Mouse (Mus musculus) myocyte (in vitro differentiated cells): ENCODE measurements around the gene Il17d.

Source experiments
- E2F4 ChIP-seq: IDR thresholded peaks from one replicate; pipeline ENCODE4 v1.6.1; 2011; ENCODE audit warnings: mild to moderate bottlenecking, control low read depth, moderate library complexity; ENCODE audit not compliant: insufficient read depth
- MAX ChIP-seq: IDR thresholded peaks from one replicate; pipeline ENCODE4 v1.6.1; 2011; ENCODE audit warnings: low read depth, mild to moderate bottlenecking, control low read depth
- POLR2A ChIP-seq: IDR thresholded peaks from one replicate; pipeline ENCODE4 v1.6.1; 2011; ENCODE audit warnings: low read depth, mild to moderate bottlenecking, control low read depth, moderate library complexity; ENCODE audit not compliant: insufficient read length
- POLR2AphosphoS2 ChIP-seq: IDR thresholded peaks from one replicate; pipeline ENCODE4 v1.6.1; 2011; ENCODE audit warnings: low read depth, control low read depth; ENCODE audit not compliant: insufficient read length
- SRF ChIP-seq: IDR thresholded peaks from one replicate; pipeline ENCODE4 v1.6.1; 2011; ENCODE audit warnings: low read depth; ENCODE audit not compliant: control insufficient read depth, insufficient read length
- TCF12 ChIP-seq: IDR thresholded peaks from one replicate; pipeline ENCODE4 v1.6.1; 2011; ENCODE audit warnings: mild to moderate bottlenecking, control low read depth; ENCODE audit not compliant: poor library complexity, insufficient read depth, severe bottlenecking
- USF1 ChIP-seq: IDR thresholded peaks from one replicate; pipeline ENCODE4 v1.6.1; 2011; ENCODE audit warnings: low read depth, mild to moderate bottlenecking, control low read depth, moderate library complexity

DNA sequence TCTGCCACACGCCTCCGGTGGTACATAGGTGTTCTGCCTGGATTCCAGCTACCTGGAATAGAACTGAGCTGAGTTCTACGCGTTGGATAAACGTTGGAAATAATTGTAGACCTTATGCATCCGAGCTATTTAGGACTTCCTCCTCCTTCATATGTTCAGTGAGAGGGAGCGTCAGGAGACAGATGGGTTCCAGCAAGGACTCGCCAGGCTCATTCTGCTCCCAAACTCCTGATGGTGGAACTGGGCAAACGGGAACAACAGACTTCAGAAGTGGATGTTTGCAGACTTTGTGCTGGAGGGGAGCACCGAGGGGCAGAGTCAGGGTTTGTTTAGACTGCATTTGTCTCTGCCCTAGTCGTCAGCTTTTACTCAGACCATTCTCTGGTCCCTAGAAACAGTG, 16.1 kb downstream of the Il17d start:
- no peak for TF ChIP-seq MAX
- TF ChIP-seq POLR2AphosphoS2, result no peak
- no peak for TF ChIP-seq POLR2A
- TF ChIP-seq USF1, result no peak
- TF ChIP-seq E2F4, result no peak
- no peak for TF ChIP-seq SRF
- TF ChIP-seq TCF12, result no peak
